Mouse (Mus musculus) hindbrain, embryonic 12.5 days (tissue): Measurements from ENCODE around the gene Olfr1205. TPM values are rescaled to one million over a fixed set of nuclear protein-coding genes. Genes with fewer than 3 reads are reported as not detected.

Source experiments
- ATAC-seq: fragments of 200-750 bp; cut with Nextera tagmentation; 2 replicates; pipeline ENCODE4 v1.8.0; 2017; ENCODE audit warnings: moderate TSS enrichment; ENCODE audit not compliant: low FRiP score
- H3K27ac ChIP-seq: fragments of 300-500 bp; sonication (generic); 2 replicates; pipeline ENCODE4 v1.5.1; 2016; ENCODE audit warnings: mild to moderate bottlenecking
- H3K27me3 ChIP-seq: fragments of 300-500 bp; sonication (generic); 2 replicates; pipeline ENCODE4 v1.6.1; 2016; ENCODE audit warnings: mild to moderate bottlenecking
- H3K36me3 ChIP-seq: fragments of 300-500 bp; sonication (generic); 2 replicates; pipeline ENCODE4 v1.6.1; 2016; ENCODE audit warnings: mild to moderate bottlenecking
- H3K4me1 ChIP-seq: fragments of 300-500 bp; sonication (generic); 2 replicates; pipeline ENCODE4 v1.6.1; 2016
- H3K4me2 ChIP-seq: fragments of 300-500 bp; sonication (generic); replicated peaks from 2 replicates; pipeline ENCODE4 v1.6.1; 2016; ENCODE audit warnings: mild to moderate bottlenecking
- H3K4me3 ChIP-seq: fragments of 300-500 bp; sonication (generic); 2 replicates; pipeline ENCODE4 v1.5.1; 2016; ENCODE audit warnings: mild to moderate bottlenecking
- H3K9ac ChIP-seq: fragments of 300-500 bp; sonication (generic); 2 replicates; pipeline ENCODE4 v1.6.1; 2016; ENCODE audit warnings: mild to moderate bottlenecking, moderate library complexity
- H3K9me3 ChIP-seq: fragments of 300-500 bp; sonication (generic); replicated peaks from 2 replicates; pipeline ENCODE4 v1.6.1; 2016; ENCODE audit warnings: mild to moderate bottlenecking
- WGBS: fragments of 180-500 bp; shearing (Covaris S2); methylation state at CpG from one replicate; pipeline ENCODE4 v1.1.7; 2016; 5-methylcytosine and 5-hydroxymethylcytosine counted together
- polyA plus RNA-seq: library from polyadenylated mRNA; unstranded; fragments of >200 nt; fragmentation: Nextera tagmentation; extraction: Ambion mirVana; gene quantifications from 2 replicates; pipeline ENCODE4 v1.2.1, GENCODE M21; 2016

The Olfr1205 gene
- polyA plus RNA-seq: not detected in 2 replicates

DNA sequence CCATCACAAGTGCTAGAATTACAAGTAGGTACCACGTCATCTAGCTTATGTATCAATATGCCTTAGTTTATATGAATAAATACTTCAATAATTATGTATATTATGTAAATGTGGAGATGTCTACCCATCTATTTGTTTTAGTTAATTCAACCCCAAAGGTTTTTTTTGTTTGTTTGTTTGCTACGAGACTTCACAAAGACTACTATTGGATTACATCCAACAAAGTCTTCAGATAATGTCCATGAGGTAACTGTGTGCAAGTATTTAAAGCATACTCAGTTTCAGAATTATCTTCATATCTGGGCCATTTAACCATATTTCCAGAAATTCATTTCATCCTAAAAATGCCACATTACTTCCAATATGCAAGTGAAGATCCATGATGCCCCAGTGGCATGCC lies at the start of gene Olfr1205:
Gene Olfr1205 (plus strand): TSS at position 301 of the 400 bp plus-strand sequence.
- H3K4me3 ChIP-seq: no peak within 1 kb of the TSS
- 87% methylated on average over 2 of the region's 2 CpGs for WGBS
- no peak within 1 kb of the TSS for H3K9ac ChIP-seq
- H3K27ac ChIP-seq: no peak within 1 kb of the TSS
- no peaks in the 10 kb centered on the region for H3K4me1 ChIP-seq
- no peaks in the 10 kb centered on the region for H3K27me3 ChIP-seq
- H3K9me3 ChIP-seq: no peaks in the 10 kb centered on the region
- ATAC-seq: no peak
- H3K36me3 ChIP-seq: no peaks in the 10 kb centered on the region
- H3K4me2 ChIP-seq: no peak within 1 kb of the TSS

DNA sequence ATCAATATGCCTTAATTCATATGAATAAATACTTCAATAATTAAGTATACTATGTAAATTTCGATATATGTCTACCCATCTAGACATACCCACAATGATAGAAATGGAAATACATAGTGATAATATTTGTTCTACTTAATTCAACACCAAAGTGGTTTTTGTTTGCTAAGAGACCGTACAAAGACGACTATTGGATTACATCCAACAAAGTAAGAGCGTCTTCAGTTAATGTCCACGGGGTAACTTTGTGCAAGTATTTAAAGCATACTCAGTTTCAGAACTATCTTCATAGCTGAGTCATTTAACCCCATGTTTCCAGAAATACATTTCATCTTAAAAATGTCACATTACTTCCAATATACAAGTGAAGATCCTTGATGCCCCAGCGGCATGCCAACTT lies 36.8 kb upstream of the Olfr1205 start, which contains the start of gene Olfr1201:
Gene Olfr1201 (plus strand): TSS at position 301 of the 400 bp plus-strand sequence.
- Histone ChIP-seq H3K4me3 (no peak within 1 kb of the TSS), H3K4me1 (no peaks in the 10 kb centered on the region), H3K4me2 (no peak within 1 kb of the TSS), H3K9ac (no peak within 1 kb of the TSS), H3K27ac (no peak within 1 kb of the TSS), H3K27me3 (no peaks in the 10 kb centered on the region), H3K9me3 (no peaks in the 10 kb centered on the region), H3K36me3 (no peaks in the 10 kb centered on the region)
- 90% methylated on average over 6 of the region's 6 CpGs for WGBS
- no peak for ATAC-seq

DNA sequence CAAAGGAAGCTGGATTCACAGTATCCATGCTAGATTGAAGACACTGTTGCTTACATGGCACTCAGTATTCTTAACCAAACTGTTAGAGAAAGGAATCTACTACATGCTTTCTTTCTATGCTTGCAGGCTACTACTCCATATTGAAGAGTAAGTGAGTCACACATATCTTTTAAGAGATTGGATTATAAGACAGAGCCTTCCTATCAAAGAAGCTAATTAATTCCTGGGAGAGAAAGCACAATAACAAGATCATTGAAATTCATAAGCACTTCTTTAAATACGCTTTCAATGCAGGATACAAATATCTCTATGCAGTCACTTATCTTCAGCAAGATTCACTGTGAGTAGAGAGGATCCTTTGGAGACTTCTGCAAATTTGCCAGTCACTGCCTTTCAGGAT lies 15.3 kb upstream of the Olfr1205 start, which contains the start of gene Olfr1202:
Gene Olfr1202 (plus strand): TSS at position 301 of the 400 bp plus-strand sequence.
- no peak for ATAC-seq
- no peak within 1 kb of the TSS for H3K27ac ChIP-seq
- H3K4me1 ChIP-seq: no peaks in the 10 kb centered on the region
- no peaks in the 10 kb centered on the region for H3K27me3 ChIP-seq
- 95% methylated on average over 1 of the region's 1 CpGs for WGBS
- H3K36me3 ChIP-seq: no peaks in the 10 kb centered on the region
- no peak within 1 kb of the TSS for H3K9ac ChIP-seq
- no peak within 1 kb of the TSS for H3K4me3 ChIP-seq
- no peaks in the 10 kb centered on the region for H3K9me3 ChIP-seq
- no peak within 1 kb of the TSS for H3K4me2 ChIP-seq

DNA sequence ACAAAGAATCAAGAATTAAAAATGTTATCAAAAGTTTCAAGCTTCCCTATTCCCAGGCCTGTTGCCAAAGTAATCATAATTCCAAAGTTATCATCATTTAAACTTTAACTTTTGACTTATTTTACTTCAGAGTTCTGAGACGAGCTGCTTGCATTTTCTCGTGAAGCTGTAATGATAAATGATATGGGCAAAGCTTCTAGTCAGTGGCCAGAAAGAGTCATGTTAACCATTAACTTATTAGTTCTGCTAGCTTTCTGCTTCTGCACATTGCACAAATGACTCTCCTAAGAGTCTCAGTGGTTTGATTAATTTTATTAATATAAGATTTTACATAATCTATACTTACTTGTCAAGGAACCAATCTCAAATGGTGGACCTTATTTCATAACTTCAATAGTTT lies 8.9 kb downstream of the Olfr1205 start:
- ATAC-seq: no peak
- WGBS: 62% methylated on average over 2 of the region's 2 CpGs

DNA sequence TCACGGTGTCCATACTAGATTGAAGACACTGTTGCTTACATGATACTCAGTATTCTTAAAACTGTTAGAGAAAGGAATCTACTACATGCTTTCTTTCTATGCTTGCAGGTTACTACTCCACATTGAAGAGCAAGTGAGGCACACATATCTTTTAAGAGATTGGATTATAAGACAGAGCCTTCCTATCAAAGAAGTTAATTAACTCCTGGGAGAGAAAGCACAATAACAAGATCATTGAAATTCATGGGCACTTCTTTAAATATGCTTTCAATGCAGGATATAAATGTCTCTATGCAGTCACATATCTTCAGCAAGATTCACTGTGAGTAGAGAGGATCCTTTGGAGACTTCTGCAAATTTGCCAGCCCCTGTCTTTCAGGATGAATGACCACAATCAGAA lies 19.5 kb downstream of the Olfr1205 start, which contains the start of gene Olfr1204:
Gene Olfr1204 (plus strand): TSS at position 301 of the 400 bp plus-strand sequence.
- no peaks in the 10 kb centered on the region for H3K36me3 ChIP-seq
- WGBS: 90% methylated on average over 1 of the region's 1 CpGs
- no peak for ATAC-seq

More for the DNA sequence above, 8.9 kb downstream of the Olfr1205 start:
- Histone ChIP-seq H3K4me3 (no peak overlapping the region), H3K27me3 (no peaks in the 10 kb centered on the region), H3K9me3 (no peaks in the 10 kb centered on the region), H3K4me2 (no peak overlapping the region), H3K36me3 (no peaks in the 10 kb centered on the region), H3K9ac (no peak overlapping the region), H3K27ac (no peak overlapping the region), H3K4me1 (no peaks in the 10 kb centered on the region)

DNA sequence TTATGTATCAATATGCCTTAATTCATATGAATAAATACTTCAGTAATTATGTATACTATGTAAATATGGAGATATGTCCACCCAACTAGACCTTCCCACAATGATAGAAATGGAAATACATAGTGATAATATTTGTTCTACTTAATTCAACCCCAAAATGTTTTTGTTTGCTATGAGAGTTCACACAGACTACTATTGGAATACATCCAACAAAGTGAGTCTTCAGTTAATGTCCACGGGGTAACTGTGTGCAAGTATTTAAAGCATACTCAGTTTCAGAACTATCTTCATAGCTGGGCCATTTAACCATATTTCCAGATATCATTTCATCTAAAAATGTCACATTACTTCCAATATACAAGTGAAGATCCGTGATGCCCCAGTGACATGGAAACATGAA lies 33.4 kb downstream of the Olfr1205 start, which contains the start of gene Olfr1206:
Gene Olfr1206 (plus strand): TSS at position 301 of the 400 bp plus-strand sequence.
- ATAC-seq: no peak
- Histone ChIP-seq H3K4me1 (no peaks in the 10 kb centered on the region), H3K27ac (no peak within 1 kb of the TSS), H3K36me3 (no peaks in the 10 kb centered on the region), H3K27me3 (no peaks in the 10 kb centered on the region), H3K4me2 (no peak within 1 kb of the TSS), H3K4me3 (no peak within 1 kb of the TSS), H3K9me3 (no peaks in the 10 kb centered on the region), H3K9ac (no peak within 1 kb of the TSS)
- WGBS: 86% methylated on average over 2 of the region's 2 CpGs

More for the DNA sequence above, 19.5 kb downstream of the Olfr1205 start, which contains the start of gene Olfr1204:
- Histone ChIP-seq H3K9me3 (no peaks in the 10 kb centered on the region), H3K4me1 (no peaks in the 10 kb centered on the region), H3K9ac (no peak within 1 kb of the TSS), H3K27ac (no peak within 1 kb of the TSS), H3K27me3 (no peaks in the 10 kb centered on the region), H3K4me3 (no peak within 1 kb of the TSS), H3K4me2 (no peak within 1 kb of the TSS)

Other genes with a start within 250 kb of the Olfr1205 start
- gene Olfr1189, start 243.3 kb upstream of the Olfr1205 start, polyA plus RNA-seq: not detected in 2 replicates
- gene Olfr1191-ps1, start 189.2 kb upstream of the Olfr1205 start, polyA plus RNA-seq: not detected in 2 replicates
- gene Olfr1192-ps1, start 181.2 kb upstream of the Olfr1205 start, polyA plus RNA-seq: not detected in 2 replicates
- not detected in 2 replicates for gene Olfr1193, start 154.1 kb upstream of the Olfr1205 start, polyA plus RNA-seq
- gene Olfr1195, start 140.6 kb upstream of the Olfr1205 start, polyA plus RNA-seq: not detected in 2 replicates
- gene Olfr1196, start 125.1 kb upstream of the Olfr1205 start, polyA plus RNA-seq: not detected in 2 replicates
- not detected in 2 replicates for gene Olfr1197, start 97.4 kb upstream of the Olfr1205 start, polyA plus RNA-seq
- gene Olfr1198, start 78.4 kb upstream of the Olfr1205 start, polyA plus RNA-seq: not detected in 2 replicates
- not detected in 2 replicates for gene Olfr1199, start 69.3 kb upstream of the Olfr1205 start, polyA plus RNA-seq
- gene Olfr1200, start 59.2 kb upstream of the Olfr1205 start, polyA plus RNA-seq: not detected in 2 replicates
- not detected in 2 replicates for gene Olfr1201, start 36.7 kb upstream of the Olfr1205 start, polyA plus RNA-seq
- not detected in 2 replicates for gene Olfr1202, start 15.2 kb upstream of the Olfr1205 start, polyA plus RNA-seq
- not detected in 2 replicates for gene Olfr1204, start 19.6 kb downstream of the Olfr1205 start, polyA plus RNA-seq
- not detected in 2 replicates for gene Olfr1206, start 33.5 kb downstream of the Olfr1205 start, polyA plus RNA-seq
- not detected in 2 replicates for gene Olfr1208, start 72.6 kb downstream of the Olfr1205 start, polyA plus RNA-seq
- gene Olfr1209, start 85.4 kb downstream of the Olfr1205 start, polyA plus RNA-seq: not detected in 2 replicates
- not detected in 2 replicates for gene Olfr1211, start 108.4 kb downstream of the Olfr1205 start, polyA plus RNA-seq
- gene Olfr1212, start 124.2 kb downstream of the Olfr1205 start, polyA plus RNA-seq: not detected in 2 replicates
- gene Gm13762, start 150.5 kb downstream of the Olfr1205 start, polyA plus RNA-seq: not detected in 2 replicates
- not detected in 2 replicates for gene Olfr1214, start 162.9 kb downstream of the Olfr1205 start, polyA plus RNA-seq
- gene Olfr1215, start 177.2 kb downstream of the Olfr1205 start, polyA plus RNA-seq: not detected in 2 replicates
- not detected in 2 replicates for gene Olfr1216, start 188.6 kb downstream of the Olfr1205 start, polyA plus RNA-seq
- gene Olfr1217, start 202.3 kb downstream of the Olfr1205 start, polyA plus RNA-seq: not detected in 2 replicates
- gene Olfr1218, start 231.4 kb downstream of the Olfr1205 start, polyA plus RNA-seq: not detected in 2 replicates